Mouse (Mus musculus): ENCODE measurements around the gene Gnat2. TPM values are rescaled to one million over a fixed set of nuclear protein-coding genes. Genes with fewer than 3 reads are reported as not detected.

Gnat2 gene
- polyA plus RNA-seq, 1 experiment from 2014 or later: 1.3 TPM

DNA sequence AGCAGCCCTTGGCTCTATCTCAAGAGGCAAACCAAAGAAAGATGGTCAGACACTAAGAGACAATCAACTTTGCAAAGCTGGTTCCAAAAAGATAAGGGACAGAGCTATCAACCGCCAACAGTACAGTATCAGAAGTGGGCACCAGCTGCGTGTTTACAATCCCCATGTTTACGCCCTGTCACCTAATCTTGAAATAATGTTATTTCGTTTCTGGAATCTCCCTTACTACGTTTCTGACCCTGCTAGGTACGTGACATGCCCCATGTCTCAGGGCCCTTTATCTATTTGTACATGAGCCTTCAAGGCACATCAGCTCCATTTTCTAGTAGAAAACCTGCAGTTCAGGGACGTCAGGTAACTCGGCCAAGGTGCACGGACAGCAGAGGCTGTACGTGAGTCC is 4.1 kb downstream of the Gnat2 start:
- peak overlapping the region; percentile 85 for H3K27ac ChIP-seq (ENCODE audit: low read depth, low read length)
- H3K4me2 ChIP-seq: peak overlapping the region; percentile 24; the same call in 1 of the 2 replicates

DNA sequence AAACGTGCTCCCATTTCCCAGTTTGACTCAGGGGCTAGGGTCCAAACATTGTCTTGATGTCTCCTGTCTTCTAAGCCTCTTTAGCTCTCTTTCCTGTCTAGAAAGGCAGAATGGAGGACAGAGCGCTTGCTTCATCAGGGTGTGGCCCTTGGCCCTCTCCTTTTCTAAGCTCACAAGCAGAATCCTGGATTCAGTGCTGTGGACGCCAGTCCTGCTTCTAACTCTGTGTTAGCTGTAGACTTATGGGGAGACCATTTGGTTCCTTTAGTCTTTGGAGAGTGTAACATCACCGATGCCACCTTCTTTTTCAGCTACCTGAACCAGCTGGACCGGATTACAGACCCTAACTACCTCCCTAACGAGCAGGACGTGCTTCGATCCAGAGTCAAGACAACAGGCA is 5.1 kb downstream of the Gnat2 start:
- Histone ChIP-seq H3K27me3 (ENCODE audit: control insufficient read depth, insufficient read depth, low read length) (no peaks in the 10 kb centered on the region), H3K9me3 (replicated peaks; ENCODE audit: control insufficient read depth, low read length) (no peaks in the 10 kb centered on the region), H3K9ac (ENCODE audit: low read depth, low read length) (no peak overlapping the region; the same call in 1 of the 2 replicates), H3K27ac (ENCODE audit: low read depth, low read length) (0 out of 2 replicates have a peak overlapping the region, but pooled peaks have one; percentile 85), H3K4me1 (ENCODE audit: control insufficient read depth, insufficient read depth, low read length) (peaks cover 3% of the 10 kb centered on the region; the same call in 1 of the 2 replicates), H3K4me3 (ENCODE audit: low read depth, low read length) (no peak overlapping the region), H3K36me3 (ENCODE audit: control insufficient read depth, insufficient read depth, low read length) (no peaks in the 10 kb centered on the region), H3K4me2 (no peak overlapping the region; the same call in 1 of the 2 replicates)
- no peak for ATAC-seq (replicated peaks; ENCODE audit: insufficient number of reproducible peaks, low FRiP score, low TSS enrichment)
- WGBS (ENCODE audit: insufficient replicate concordance): 85% methylated on average over 8 of the region's 8 CpGs

More for the DNA sequence above, 4.1 kb downstream of the Gnat2 start:
- peak; percentile 89 for ATAC-seq (replicated peaks; ENCODE audit: insufficient number of reproducible peaks, low FRiP score, low TSS enrichment)
- WGBS (ENCODE audit: insufficient replicate concordance): 48% methylated on average over 10 of the region's 10 CpGs
- Histone ChIP-seq H3K9ac (ENCODE audit: low read depth, low read length) (no peak overlapping the region), H3K27me3 (ENCODE audit: control insufficient read depth, insufficient read depth, low read length) (no peaks in the 10 kb centered on the region), H3K36me3 (ENCODE audit: control insufficient read depth, insufficient read depth, low read length) (no peaks in the 10 kb centered on the region), H3K9me3 (replicated peaks; ENCODE audit: control insufficient read depth, low read length) (no peaks in the 10 kb centered on the region), H3K4me1 (ENCODE audit: control insufficient read depth, insufficient read depth, low read length) (peaks cover 3% of the 10 kb centered on the region; the same call in 1 of the 2 replicates), H3K4me3 (ENCODE audit: low read depth, low read length) (no peak overlapping the region)

DNA sequence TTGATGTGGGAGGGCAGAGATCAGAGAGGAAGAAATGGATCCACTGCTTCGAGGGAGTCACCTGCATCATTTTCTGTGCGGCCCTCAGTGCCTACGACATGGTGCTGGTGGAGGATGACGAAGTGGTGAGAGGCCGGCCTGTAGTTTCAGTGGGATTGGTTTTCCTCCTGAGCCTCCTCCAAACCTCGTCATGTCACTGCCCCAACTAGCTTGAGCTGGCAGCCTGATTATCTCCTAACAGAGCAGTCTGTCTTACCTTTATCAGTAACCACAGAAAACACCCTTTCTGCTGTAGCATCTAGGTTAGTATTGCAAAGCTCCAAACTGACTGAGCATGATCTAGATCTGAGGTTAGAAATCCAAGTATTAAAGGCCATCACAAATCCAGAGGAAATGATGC is 5.7 kb downstream of the Gnat2 start:
- Histone ChIP-seq H3K4me1 (ENCODE audit: control insufficient read depth, insufficient read depth, low read length) (peaks cover 3% of the 10 kb centered on the region; the same call in 1 of the 2 replicates), H3K9ac (ENCODE audit: low read depth, low read length) (no peak overlapping the region), H3K9me3 (replicated peaks; ENCODE audit: control insufficient read depth, low read length) (no peaks in the 10 kb centered on the region), H3K4me2 (no peak overlapping the region), H3K27me3 (ENCODE audit: control insufficient read depth, insufficient read depth, low read length) (no peaks in the 10 kb centered on the region), H3K4me3 (ENCODE audit: low read depth, low read length) (no peak overlapping the region), H3K27ac (ENCODE audit: low read depth, low read length) (peak overlapping the region; percentile 43; the same call in 1 of the 2 replicates), H3K36me3 (ENCODE audit: control insufficient read depth, insufficient read depth, low read length) (no peaks in the 10 kb centered on the region)
- peak; percentile 69 for ATAC-seq (replicated peaks; ENCODE audit: insufficient number of reproducible peaks, low FRiP score, low TSS enrichment)
- 55% methylated on average over 6 of the region's 6 CpGs for WGBS (ENCODE audit: insufficient replicate concordance)

DNA sequence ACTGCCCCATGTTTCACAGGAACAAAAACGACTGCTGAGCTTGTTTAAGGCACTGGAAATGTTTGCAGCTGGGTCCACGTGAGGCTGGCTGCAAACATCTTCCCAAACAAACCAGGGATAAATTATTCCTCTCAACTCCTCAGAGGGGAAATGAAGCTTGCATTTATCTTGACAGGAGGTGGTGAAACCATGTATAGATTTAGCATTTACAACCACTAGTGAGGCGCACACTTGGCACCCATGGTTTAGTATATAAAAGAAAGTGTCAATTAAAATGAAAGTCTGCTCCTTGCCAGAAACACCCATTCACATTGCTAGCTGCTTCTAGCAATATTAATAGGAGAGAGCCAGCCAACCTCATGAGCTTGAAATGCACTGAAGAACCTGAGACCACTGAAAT is 9.0 kb downstream of the Gnat2 start:
- H3K36me3 ChIP-seq (ENCODE audit: control insufficient read depth, insufficient read depth, low read length): no peaks in the 10 kb centered on the region
- H3K4me1 ChIP-seq (ENCODE audit: control insufficient read depth, insufficient read depth, low read length): peaks cover 25% of the 10 kb centered on the region
- WGBS (ENCODE audit: insufficient replicate concordance): 51% methylated on average over 3 of the region's 3 CpGs
- H3K27ac ChIP-seq (ENCODE audit: low read depth, low read length): no peak overlapping the region
- no peaks in the 10 kb centered on the region for H3K9me3 ChIP-seq (replicated peaks; ENCODE audit: control insufficient read depth, low read length)
- H3K4me3 ChIP-seq (ENCODE audit: low read depth, low read length): no peak overlapping the region
- H3K27me3 ChIP-seq (ENCODE audit: control insufficient read depth, insufficient read depth, low read length): no peaks in the 10 kb centered on the region
- H3K9ac ChIP-seq (ENCODE audit: low read depth, low read length): no peak overlapping the region
- ATAC-seq (replicated peaks; ENCODE audit: insufficient number of reproducible peaks, low FRiP score, low TSS enrichment): no peak
- H3K4me2 ChIP-seq: no peak overlapping the region

DNA sequence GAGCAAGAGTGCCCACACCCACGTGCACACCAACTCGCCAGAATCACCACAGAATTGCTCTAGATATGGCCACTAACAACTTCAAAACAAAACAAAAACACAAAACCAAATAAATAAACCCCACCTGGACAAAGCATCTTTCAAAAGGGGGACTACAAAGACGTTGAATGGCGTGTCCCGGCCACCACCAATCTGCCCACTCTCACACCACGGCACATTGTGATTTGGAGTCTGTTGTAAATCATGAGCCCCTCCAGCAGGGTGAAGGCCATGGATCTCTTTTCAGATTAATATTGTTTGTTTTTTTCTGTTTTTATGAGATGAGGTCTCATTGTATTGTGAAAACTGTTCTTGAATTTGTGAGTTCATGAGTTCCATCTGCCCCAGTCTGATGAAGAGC is 9.5 kb downstream of the Gnat2 start:
- H3K4me3 ChIP-seq (ENCODE audit: low read depth, low read length): no peak overlapping the region
- no peaks in the 10 kb centered on the region for H3K27me3 ChIP-seq (ENCODE audit: control insufficient read depth, insufficient read depth, low read length)
- peaks cover 23% of the 10 kb centered on the region for H3K4me1 ChIP-seq (ENCODE audit: control insufficient read depth, insufficient read depth, low read length)
- no peak for ATAC-seq (replicated peaks; ENCODE audit: insufficient number of reproducible peaks, low FRiP score, low TSS enrichment)
- H3K27ac ChIP-seq (ENCODE audit: low read depth, low read length): no peak overlapping the region
- no peak overlapping the region for H3K9ac ChIP-seq (ENCODE audit: low read depth, low read length)
- WGBS (ENCODE audit: insufficient replicate concordance): 93% methylated on average over 6 of the region's 6 CpGs
- H3K9me3 ChIP-seq (replicated peaks; ENCODE audit: control insufficient read depth, low read length): no peaks in the 10 kb centered on the region
- H3K4me2 ChIP-seq: no peak overlapping the region
- no peaks in the 10 kb centered on the region for H3K36me3 ChIP-seq (ENCODE audit: control insufficient read depth, insufficient read depth, low read length)

DNA sequence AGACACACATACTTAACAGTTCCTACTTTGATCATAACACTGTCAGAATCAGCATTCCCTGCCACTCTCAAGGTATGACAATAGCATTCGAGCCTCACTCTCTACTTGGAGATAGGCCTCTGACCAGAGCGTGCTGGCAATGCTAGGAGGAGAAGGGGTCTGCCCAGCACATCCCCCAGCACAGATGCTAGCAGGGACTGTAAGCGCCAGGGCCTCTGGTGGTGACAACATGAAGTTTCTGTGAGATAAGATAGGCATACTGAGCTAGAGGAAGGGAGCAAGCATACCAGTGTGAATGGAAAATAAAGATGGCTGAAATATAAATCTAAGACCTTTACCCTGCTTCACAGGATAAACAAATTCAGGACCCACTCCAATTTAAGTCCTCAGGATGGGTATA is 12.7 kb downstream of the Gnat2 start:
- H3K4me2 ChIP-seq: peak overlapping the region; percentile 24; the same call in 1 of the 2 replicates
- peaks cover 23% of the 10 kb centered on the region for H3K4me1 ChIP-seq (ENCODE audit: control insufficient read depth, insufficient read depth, low read length)
- H3K36me3 ChIP-seq (ENCODE audit: control insufficient read depth, insufficient read depth, low read length): peaks cover 11% of the 10 kb centered on the region; the same call in 1 of the 2 replicates
- H3K27me3 ChIP-seq (ENCODE audit: control insufficient read depth, insufficient read depth, low read length): no peaks in the 10 kb centered on the region
- H3K27ac ChIP-seq (ENCODE audit: low read depth, low read length): peak overlapping the region; percentile 57
- H3K9me3 ChIP-seq (replicated peaks; ENCODE audit: control insufficient read depth, low read length): no peaks in the 10 kb centered on the region
- ATAC-seq (replicated peaks; ENCODE audit: insufficient number of reproducible peaks, low FRiP score, low TSS enrichment): peak; percentile 87; the same call in 1 of the 2 replicates
- 14% methylated on average over 3 of the region's 3 CpGs for WGBS (ENCODE audit: insufficient replicate concordance)
- H3K9ac ChIP-seq (ENCODE audit: low read depth, low read length): no peak overlapping the region
- H3K4me3 ChIP-seq (ENCODE audit: low read depth, low read length): no peak overlapping the region

DNA sequence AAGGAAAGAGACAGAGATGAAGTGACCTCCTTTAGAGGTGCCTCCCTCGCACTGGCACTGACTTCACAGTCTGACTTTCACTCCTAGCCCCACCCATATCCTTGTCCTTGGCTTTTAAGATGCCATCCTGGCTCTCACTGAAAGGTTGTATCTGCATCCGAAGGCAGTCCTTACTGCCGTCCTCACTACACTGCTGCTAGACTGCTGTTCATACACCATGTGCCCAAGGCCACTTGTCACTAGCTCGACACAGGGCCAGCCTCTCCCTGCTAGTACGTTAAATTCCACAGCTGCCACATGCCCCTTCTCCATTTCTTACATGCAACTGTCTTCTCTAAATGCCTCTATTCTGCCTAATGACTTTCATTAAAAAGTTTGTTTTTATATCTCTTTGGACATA is 18.7 kb downstream of the Gnat2 start:
- peaks cover 19% of the 10 kb centered on the region; the same call in 1 of the 2 replicates for H3K36me3 ChIP-seq (ENCODE audit: control insufficient read depth, insufficient read depth, low read length)
- WGBS (ENCODE audit: insufficient replicate concordance): 87% methylated on average over 5 of the region's 5 CpGs
- ATAC-seq (replicated peaks; ENCODE audit: insufficient number of reproducible peaks, low FRiP score, low TSS enrichment): no peak
- no peaks in the 10 kb centered on the region for H3K27me3 ChIP-seq (ENCODE audit: control insufficient read depth, insufficient read depth, low read length)
- H3K4me2 ChIP-seq: no peak overlapping the region
- H3K4me3 ChIP-seq (ENCODE audit: low read depth, low read length): no peak overlapping the region
- no peak overlapping the region for H3K9ac ChIP-seq (ENCODE audit: low read depth, low read length)
- peaks cover 3% of the 10 kb centered on the region; the same call in 1 of the 2 replicates for H3K4me1 ChIP-seq (ENCODE audit: control insufficient read depth, insufficient read depth, low read length)
- no peaks in the 10 kb centered on the region for H3K9me3 ChIP-seq (replicated peaks; ENCODE audit: control insufficient read depth, low read length)
- no peak overlapping the region for H3K27ac ChIP-seq (ENCODE audit: low read depth, low read length)

DNA sequence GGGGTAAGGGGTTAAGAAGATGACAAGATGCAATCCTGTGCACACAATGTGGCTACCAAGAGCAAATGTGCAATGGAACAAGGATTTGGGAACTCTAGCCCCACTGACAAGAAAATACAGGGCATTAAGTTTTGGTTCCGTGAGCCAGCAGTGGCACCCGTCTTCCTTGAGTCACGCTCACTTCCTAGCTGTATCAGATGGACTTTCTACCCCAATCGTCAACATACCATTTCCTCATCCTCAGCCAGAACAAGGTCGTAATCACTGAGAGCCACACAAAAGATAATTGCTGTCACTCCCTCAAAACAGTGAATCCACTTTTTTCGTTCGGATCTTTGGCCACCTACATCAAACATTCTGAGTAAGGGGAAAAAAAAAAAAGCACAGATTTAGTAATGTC is 19.7 kb downstream of the Gnat2 start:
- ATAC-seq (replicated peaks; ENCODE audit: insufficient number of reproducible peaks, low FRiP score, low TSS enrichment): no peak
- 67% methylated on average over 7 of the region's 7 CpGs for WGBS (ENCODE audit: insufficient replicate concordance)
- Histone ChIP-seq H3K27me3 (ENCODE audit: control insufficient read depth, insufficient read depth, low read length) (no peaks in the 10 kb centered on the region), H3K27ac (ENCODE audit: low read depth, low read length) (no peak overlapping the region), H3K36me3 (ENCODE audit: control insufficient read depth, insufficient read depth, low read length) (peaks cover 21% of the 10 kb centered on the region; the same call in 1 of the 2 replicates), H3K4me3 (ENCODE audit: low read depth, low read length) (no peak overlapping the region), H3K4me1 (ENCODE audit: control insufficient read depth, insufficient read depth, low read length) (no peaks in the 10 kb centered on the region), H3K4me2 (no peak overlapping the region), H3K9ac (ENCODE audit: low read depth, low read length) (no peak overlapping the region), H3K9me3 (replicated peaks; ENCODE audit: control insufficient read depth, low read length) (no peaks in the 10 kb centered on the region)

DNA sequence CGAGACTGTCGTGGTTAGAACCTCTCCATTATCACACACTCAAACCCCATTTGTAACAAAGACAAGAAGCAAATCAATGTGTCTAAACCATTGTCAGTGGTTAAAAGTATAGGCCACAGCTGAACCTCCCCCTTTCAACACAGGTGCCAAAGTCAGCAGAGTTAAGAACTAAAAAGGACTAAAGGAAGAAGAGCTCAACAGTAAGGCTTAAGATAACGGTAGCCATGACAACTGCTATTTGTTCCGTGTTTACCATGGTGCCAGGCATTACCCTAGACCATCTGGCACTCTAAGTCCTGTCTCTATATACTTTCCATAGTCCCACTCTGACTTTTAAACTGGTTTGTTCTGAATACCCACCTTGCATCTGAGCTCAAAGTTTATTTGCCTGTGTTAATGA is 20.1 kb downstream of the Gnat2 start:
- Histone ChIP-seq H3K27ac (ENCODE audit: low read depth, low read length) (no peak overlapping the region), H3K4me3 (ENCODE audit: low read depth, low read length) (no peak overlapping the region), H3K4me2 (no peak overlapping the region), H3K36me3 (ENCODE audit: control insufficient read depth, insufficient read depth, low read length) (peaks cover 25% of the 10 kb centered on the region), H3K9ac (ENCODE audit: low read depth, low read length) (no peak overlapping the region), H3K27me3 (ENCODE audit: control insufficient read depth, insufficient read depth, low read length) (no peaks in the 10 kb centered on the region), H3K4me1 (ENCODE audit: control insufficient read depth, insufficient read depth, low read length) (no peaks in the 10 kb centered on the region), H3K9me3 (replicated peaks; ENCODE audit: control insufficient read depth, low read length) (no peaks in the 10 kb centered on the region)
- 76% methylated on average over 4 of the region's 4 CpGs for whole genome bisulfite sequencing (ENCODE audit: insufficient replicate concordance)
- ATAC-seq (replicated peaks; ENCODE audit: insufficient number of reproducible peaks, low FRiP score, low TSS enrichment): no peak

All from heart, embryonic 11.5 days (tissue).